ENCODE assay signal across 12 mouse cellular contexts in the genomic region with DNA sequence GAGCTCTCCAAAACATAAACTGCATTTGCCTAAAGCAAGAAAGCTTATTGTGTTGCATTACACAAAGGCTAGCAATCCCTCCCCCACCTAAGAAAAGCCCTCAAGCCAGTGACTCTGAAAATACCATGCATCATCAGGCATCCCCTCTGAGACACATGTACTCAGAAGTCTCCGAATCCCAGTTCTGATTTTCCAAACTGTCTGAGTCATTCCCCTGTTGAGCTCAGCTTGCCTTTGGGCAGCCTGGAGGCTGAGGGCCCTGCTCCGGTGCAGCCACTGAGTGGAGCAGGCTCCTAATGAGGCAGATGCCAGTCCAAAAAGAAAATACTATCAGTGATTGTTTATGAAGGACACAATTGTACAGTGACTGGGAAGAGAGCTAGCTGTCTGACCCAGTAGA.
"Had no signal": no experiment of that assay in that cellular context is flagged by ENCODE, and none has a peak within 500 bp of the region (broad histone marks: within the 10 kb centered on the region; RNA-seq: fewer than 3 reads in every experiment).

No protein-coding gene starts in this region.

- H3K27me3 ChIP-seq: limb, embryonic 13.5 days; midbrain, embryonic 15.5 days had no signal

- H3K9ac ChIP-seq: limb, embryonic 13.5 days; liver, embryonic 14.5 days; midbrain, embryonic 15.5 days; neural tube, embryonic 13.5 days had no signal

- H3K4me2 ChIP-seq: limb, embryonic 13.5 days; midbrain, embryonic 15.5 days; neural tube, embryonic 13.5 days had no signal

- H3K4me3 ChIP-seq: limb, embryonic 13.5 days; midbrain, embryonic 15.5 days; neural tube, embryonic 13.5 days had no signal

- ATAC-seq: midbrain, embryonic 15.5 days had no signal

- H3K9me3 ChIP-seq: limb, embryonic 13.5 days; midbrain, embryonic 15.5 days; neural tube, embryonic 13.5 days had no signal

- H3K36me3 ChIP-seq: limb, embryonic 13.5 days; midbrain, embryonic 15.5 days; neural tube, embryonic 13.5 days had no signal

- DNase-seq: kidney, adult 9 months; kidney, postnatal 36 days; lung, adult 18-20 months; lung, postnatal 36 days; right cerebral cortex, adult 18-20 months; thymus, postnatal 4 days had no signal

- H3K27ac ChIP-seq: kidney, postnatal 0 days; limb, embryonic 13.5 days; liver, embryonic 14.5 days; midbrain, embryonic 15.5 days; neural tube, embryonic 13.5 days; stomach, postnatal 0 days had no signal
